Mouse (Mus musculus) midbrain, embryonic 11.5 days (tissue): ENCODE measurements around the gene Ubxn6. TPM values are rescaled to one million over a fixed set of nuclear protein-coding genes. Genes with fewer than 3 reads are reported as not detected.

Experiments
- ATAC-seq: fragments of 200-750 bp; cut with Nextera tagmentation; 2 replicates; pipeline ENCODE4 v1.8.0; 2017; ENCODE audit warnings: moderate TSS enrichment, moderate library complexity; ENCODE audit not compliant: low FRiP score
- DNase-seq: peaks from one replicate; pipeline ENCODE4 v3.0.0; 2015; ENCODE audit warnings: low spot score; ENCODE audit errors: missing footprints
- H3K27ac ChIP-seq: fragments of 300-500 bp; sonication (generic); 2 replicates; pipeline ENCODE4 v1.5.1; 2014; ENCODE audit warnings: low read depth, low read length
- H3K27me3 ChIP-seq: fragments of 300-500 bp; sonication (generic); 2 replicates; pipeline ENCODE4 v1.6.1; 2014; ENCODE audit warnings: mild to moderate bottlenecking, low read length, moderate library complexity, mixed read lengths; ENCODE audit not compliant: control insufficient read depth, insufficient read depth
- H3K36me3 ChIP-seq: fragments of 300-500 bp; sonication (generic); 2 replicates; pipeline ENCODE4 v1.6.1; 2014; ENCODE audit warnings: mild to moderate bottlenecking, low read length, moderate library complexity, mixed read lengths; ENCODE audit not compliant: control insufficient read depth, insufficient read depth
- H3K4me1 ChIP-seq: fragments of 300-500 bp; sonication (generic); 2 replicates; pipeline ENCODE4 v1.6.1; 2014; ENCODE audit warnings: low read length; ENCODE audit not compliant: control insufficient read depth, insufficient read depth
- H3K4me2 ChIP-seq: fragments of 300-500 bp; sonication (generic); 2 replicates; pipeline ENCODE4 v1.6.1; 2014; ENCODE audit warnings: mild to moderate bottlenecking, moderate library complexity
- H3K4me3 ChIP-seq: fragments of 300-500 bp; sonication (generic); 2 replicates; pipeline ENCODE4 v1.5.1; 2014; ENCODE audit warnings: low read depth, low read length
- H3K9ac ChIP-seq: fragments of 300-500 bp; sonication (generic); 2 replicates; pipeline ENCODE4 v1.6.1; 2014; ENCODE audit warnings: low read length
- H3K9me3 ChIP-seq: fragments of 300-500 bp; sonication (generic); 2 replicates; pipeline ENCODE4 v1.6.1; 2016; ENCODE audit warnings: low read length; ENCODE audit not compliant: control insufficient read depth
- WGBS: fragments of 180-500 bp; shearing (Covaris S2); extraction: QIAGEN DNeasy Blood & Tissue Kit; methylation state at CpG from one replicate; pipeline ENCODE4 v1.1.7; 2014; 5-methylcytosine and 5-hydroxymethylcytosine counted together
- polyA plus RNA-seq: library from polyadenylated mRNA; unstranded; fragments of >200 nt; fragmentation: Nextera tagmentation; extraction: Ambion mirVana; gene quantifications from 2 replicates; pipeline ENCODE4 v1.2.1, GENCODE M21; 2014

Ubxn6 gene
- 43.2 and 48.4 TPM in 2 replicates for polyA plus RNA-seq

DNA sequence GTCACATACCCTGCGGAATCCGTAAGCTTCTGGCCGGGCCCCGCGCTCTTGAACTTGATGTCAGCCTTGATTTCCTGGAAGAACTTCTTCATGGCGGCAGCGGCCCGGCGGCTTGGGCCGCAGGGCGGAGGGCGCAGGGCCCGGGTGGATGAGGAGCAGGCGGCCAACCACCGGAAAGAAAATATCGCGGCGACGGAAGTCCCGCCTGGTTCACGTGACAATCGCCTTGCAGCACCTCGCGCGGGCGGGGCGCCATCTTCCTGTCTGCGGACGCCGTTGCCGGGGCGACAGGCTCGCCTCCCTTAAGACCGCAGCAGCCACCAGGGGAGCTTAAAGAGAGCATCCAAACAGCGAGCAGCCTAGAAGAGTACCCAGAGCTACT lies at the start of gene Ubxn6:
TSS of gene Ubxn6 (minus strand) at position 202 of the 382 bp plus-strand sequence.
- Histone ChIP-seq H3K36me3 (peaks cover 9% of the 10 kb centered on the region), H3K9me3 (no peaks in the 10 kb centered on the region), H3K4me1 (peaks cover 12% of the 10 kb centered on the region), H3K4me2 (peak within 1 kb of the TSS; percentile 65), H3K27me3 (no peaks in the 10 kb centered on the region), H3K27ac (peak within 1 kb of the TSS; percentile 90), H3K9ac (peak within 1 kb of the TSS; percentile 79), H3K4me3 (peak within 1 kb of the TSS; percentile 75)
- DNase-seq: peak; percentile 99
- peak; percentile 65 for ATAC-seq
- under 1% methylated on average over 35 of the region's 35 CpGs for WGBS

DNA sequence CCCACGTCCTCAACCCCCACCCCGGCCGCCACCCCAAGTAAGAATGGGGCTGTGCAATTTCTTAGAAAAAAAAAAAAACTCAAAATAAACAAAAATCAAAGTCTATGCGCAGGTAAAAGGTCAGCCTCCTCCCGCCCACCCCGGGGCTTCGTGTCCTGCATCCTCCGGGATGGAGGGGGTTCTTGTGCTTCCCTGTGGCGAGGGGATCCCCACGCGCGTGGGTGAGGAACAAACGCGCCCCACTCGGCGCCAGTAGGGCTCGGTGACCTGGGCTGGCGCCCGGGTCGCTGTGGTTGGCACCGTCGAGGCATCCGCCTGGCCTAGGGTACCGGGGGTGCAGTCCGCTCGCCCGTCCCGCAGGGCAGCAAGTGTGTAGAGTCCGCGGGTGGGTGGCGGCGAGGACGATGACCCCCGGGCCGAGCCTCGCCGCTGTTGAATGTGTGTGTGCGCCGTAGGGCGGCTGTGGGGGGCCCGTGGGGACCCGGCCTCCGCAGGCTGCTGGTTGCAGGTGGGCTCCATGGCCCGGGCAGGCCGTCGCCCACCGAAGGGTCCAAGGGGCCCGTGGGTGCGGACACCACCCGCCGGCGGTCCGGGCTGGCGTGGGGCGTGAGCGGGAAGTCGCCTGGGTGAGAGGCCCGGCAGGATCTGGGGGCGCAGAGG lies 49.0 kb upstream of the Ubxn6 start:
- Histone ChIP-seq H3K9me3 (peaks cover 9% of the 10 kb centered on the region), H3K4me2 (peak overlapping the region; percentile 56), H3K9ac (peak overlapping the region; percentile 61; the same call in 1 of the 2 replicates), H3K4me1 (no peaks in the 10 kb centered on the region; the same call in 1 of the 2 replicates), H3K36me3 (no peaks in the 10 kb centered on the region), H3K27me3 (peaks cover 50% of the 10 kb centered on the region), H3K4me3 (peak overlapping the region; percentile 32), H3K27ac (no peak overlapping the region)
- DNase-seq (peak; percentile 80), ATAC-seq (no peak; the same call in 1 of the 2 replicates)
- 43% methylated on average over 59 of the region's 59 CpGs for WGBS

DNA sequence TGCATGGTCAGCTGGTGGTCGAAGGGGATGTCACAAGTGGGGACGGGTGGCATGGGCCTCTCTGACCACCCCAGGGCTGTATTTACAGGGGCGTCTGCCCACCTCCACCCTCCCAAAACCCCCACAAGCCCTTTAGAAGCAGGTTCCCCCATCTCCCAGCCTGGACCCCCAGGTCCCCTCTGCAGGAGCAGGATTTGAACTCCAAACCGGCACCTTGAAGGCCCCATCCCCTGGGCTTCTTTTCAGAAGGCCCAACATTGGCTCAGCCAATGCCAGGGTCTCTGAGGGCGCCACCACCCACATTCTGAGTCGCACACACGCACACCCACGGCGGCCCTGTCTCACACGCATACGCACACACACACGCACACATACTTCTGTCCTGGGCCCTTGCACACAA lies 48.3 kb upstream of the Ubxn6 start:
- H3K4me1 ChIP-seq: no peaks in the 10 kb centered on the region; the same call in 1 of the 2 replicates
- DNase-seq (peak; percentile 6), ATAC-seq (no peak)
- no peak overlapping the region for H3K27ac ChIP-seq
- no peak overlapping the region for H3K4me3 ChIP-seq
- H3K4me2 ChIP-seq: no peak overlapping the region
- peaks cover 52% of the 10 kb centered on the region for H3K27me3 ChIP-seq
- 82% methylated on average over 12 of the region's 12 CpGs for WGBS
- H3K9me3 ChIP-seq: peaks cover 9% of the 10 kb centered on the region
- H3K36me3 ChIP-seq: no peaks in the 10 kb centered on the region
- no peak overlapping the region for H3K9ac ChIP-seq

DNA sequence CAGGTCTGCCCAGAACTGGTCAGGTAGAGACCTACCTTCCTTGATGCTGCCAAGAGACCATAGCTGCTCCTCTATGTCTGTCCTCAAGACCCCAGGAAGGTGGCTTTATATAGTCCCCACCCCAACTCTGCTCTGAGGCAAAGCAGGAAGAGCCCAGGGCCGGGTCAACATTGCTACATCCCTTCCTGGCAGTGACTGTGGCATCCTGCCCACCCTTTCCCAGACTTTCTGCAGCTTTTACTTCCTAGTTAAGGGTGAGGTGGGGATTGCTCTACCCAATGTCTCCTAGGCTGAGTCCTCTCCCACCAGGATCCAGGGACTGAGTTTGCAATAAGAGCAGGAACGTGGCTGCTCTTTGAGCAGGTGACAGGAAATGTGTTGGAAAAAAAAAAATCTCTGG lies 47.0 kb upstream of the Ubxn6 start, which contains the start of gene Lrg1:
TSS of gene Lrg1 (minus strand) at position 176 of the 400 bp plus-strand sequence.
- Histone ChIP-seq H3K4me2 (no peak within 1 kb of the TSS), H3K27ac (no peak within 1 kb of the TSS), H3K4me3 (no peak within 1 kb of the TSS), H3K36me3 (no peaks in the 10 kb centered on the region), H3K4me1 (peaks cover 3% of the 10 kb centered on the region; the same call in 1 of the 2 replicates), H3K27me3 (peaks cover 56% of the 10 kb centered on the region), H3K9me3 (peaks cover 9% of the 10 kb centered on the region), H3K9ac (no peak within 1 kb of the TSS)
- DNase-seq (peak; percentile 64), ATAC-seq (no peak)
- WGBS: 56% methylated on average over 2 of the region's 2 CpGs

DNA sequence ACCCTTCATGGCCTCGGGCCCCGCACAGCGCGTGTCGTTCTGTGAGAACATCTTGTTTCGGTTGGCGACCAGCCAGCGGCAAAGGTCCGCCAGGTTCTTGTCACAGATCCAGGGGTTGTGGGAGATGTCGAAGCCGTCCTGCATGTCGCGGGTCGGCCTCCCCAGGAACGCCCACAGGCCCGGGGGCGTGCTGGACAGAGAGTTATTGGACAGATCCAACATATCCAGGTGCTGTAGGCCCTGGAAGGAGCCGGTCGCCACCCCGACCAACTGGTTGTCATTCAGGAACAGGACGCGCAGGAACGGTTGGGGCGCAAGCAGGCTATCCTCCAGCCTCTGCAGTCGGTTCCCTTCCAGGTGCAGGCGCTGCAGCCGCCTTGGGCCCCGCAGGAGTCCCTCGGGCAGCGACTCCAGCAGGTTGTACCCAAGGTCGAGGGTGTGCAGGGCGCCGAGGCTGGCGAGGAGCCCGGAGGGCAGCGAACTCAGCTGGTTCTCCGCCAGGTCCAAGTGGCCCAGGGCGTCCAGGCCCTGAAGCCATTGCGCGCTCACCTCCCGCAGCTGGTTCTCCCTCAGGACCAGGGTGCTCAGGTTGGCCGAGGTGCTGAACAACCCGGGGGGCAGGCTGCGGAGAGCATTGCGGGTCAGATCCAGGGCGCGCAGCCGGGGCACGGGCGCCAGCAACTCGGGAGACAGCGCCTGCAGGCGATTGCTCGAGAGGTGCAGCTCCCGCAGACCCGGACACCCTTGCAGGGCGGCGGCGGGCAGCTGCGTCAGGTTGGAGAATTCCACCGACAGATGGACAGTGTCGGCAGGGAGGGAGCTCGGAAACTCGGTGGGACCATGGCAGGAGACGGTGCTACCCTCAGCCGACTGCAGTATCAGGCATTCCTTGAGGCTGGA lies 45.4 kb upstream of the Ubxn6 start:
- Histone ChIP-seq H3K27ac (no peak overlapping the region), H3K9me3 (peaks cover 9% of the 10 kb centered on the region), H3K27me3 (peaks cover 56% of the 10 kb centered on the region), H3K9ac (no peak overlapping the region), H3K36me3 (no peaks in the 10 kb centered on the region), H3K4me3 (no peak overlapping the region), H3K4me2 (no peak overlapping the region), H3K4me1 (peaks cover 3% of the 10 kb centered on the region; the same call in 1 of the 2 replicates)
- DNase-seq (no peak), ATAC-seq (no peak)
- WGBS: 10% methylated on average over 66 of the region's 66 CpGs

DNA sequence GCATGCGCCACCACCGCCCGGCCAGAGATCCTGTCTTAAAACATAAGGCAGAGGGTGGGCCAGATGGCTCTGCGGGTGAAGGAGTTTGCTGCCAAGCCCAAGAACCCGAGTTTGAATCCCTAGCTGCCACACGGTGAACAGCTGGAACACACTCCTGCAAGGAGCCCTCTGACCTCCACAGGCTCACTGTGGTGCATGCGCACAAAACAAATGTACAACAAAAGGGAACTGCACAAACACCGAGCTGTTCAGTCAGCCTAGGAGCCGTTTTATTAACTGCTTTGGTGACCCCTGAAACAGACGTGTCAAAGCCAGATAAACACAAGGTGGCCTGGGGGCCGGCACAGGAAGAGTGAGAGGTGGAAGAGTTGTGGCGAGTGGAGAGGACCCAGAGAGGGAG lies 44.6 kb upstream of the Ubxn6 start:
- H3K4me3 ChIP-seq: no peak overlapping the region
- no peaks in the 10 kb centered on the region for H3K36me3 ChIP-seq
- no peak overlapping the region for H3K27ac ChIP-seq
- ATAC-seq (no peak), DNase-seq (no peak)
- peaks cover 51% of the 10 kb centered on the region for H3K27me3 ChIP-seq
- peaks cover 9% of the 10 kb centered on the region for H3K9me3 ChIP-seq
- no peak overlapping the region for H3K9ac ChIP-seq
- H3K4me1 ChIP-seq: peaks cover 3% of the 10 kb centered on the region; the same call in 1 of the 2 replicates
- no peak overlapping the region for H3K4me2 ChIP-seq
- WGBS: 50% methylated on average over 12 of the region's 12 CpGs

DNA sequence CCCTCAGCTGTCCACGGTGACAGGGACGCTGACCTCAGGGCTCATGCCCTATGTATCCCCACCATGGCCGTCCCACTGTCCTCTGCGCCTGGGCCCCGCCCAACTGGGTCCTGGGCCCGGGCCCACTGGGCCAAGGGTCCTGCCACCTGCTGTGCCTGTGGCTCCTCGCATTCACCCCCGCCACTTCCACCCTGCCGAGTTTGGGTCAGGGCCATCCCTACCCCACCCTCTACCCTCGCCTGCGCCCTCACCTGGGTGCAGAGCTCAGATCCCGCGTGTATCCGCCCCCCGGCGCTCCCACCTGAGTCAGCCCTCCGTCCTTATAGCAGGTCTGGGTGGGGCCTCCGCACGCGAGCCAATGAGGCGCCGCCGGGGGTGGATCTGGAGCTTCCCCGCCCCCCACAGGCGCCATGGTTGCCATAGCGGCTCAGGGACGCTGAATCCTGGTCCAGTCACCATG lies 42.5 kb upstream of the Ubxn6 start, which contains the start of gene Plin5:
TSS of gene Plin5 (minus strand) at position 346 of the 460 bp plus-strand sequence.
- no peak within 1 kb of the TSS for H3K27ac ChIP-seq
- WGBS: under 1% methylated on average over 27 of the region's 27 CpGs

DNA sequence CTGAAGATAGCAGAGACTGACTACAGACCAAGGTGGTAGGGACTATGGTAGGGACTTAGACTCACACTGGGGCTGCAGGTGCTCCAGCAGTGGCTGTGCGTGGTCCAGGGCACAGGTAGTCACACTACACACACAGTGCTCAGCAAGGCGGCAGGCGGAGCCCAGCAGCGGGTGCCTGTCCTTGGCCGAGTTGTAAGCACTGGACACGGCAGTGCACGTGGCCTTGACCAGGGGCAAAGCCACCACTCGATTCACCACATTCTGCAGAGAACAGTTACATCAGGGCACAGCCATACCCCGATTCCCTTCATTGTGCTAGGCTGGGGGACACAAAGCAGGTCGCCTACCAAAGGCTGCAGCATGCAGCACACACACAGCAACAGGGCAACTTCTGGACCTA lies 41.4 kb upstream of the Ubxn6 start:
- Histone ChIP-seq H3K9ac (no peak overlapping the region), H3K27me3 (peaks cover 28% of the 10 kb centered on the region), H3K36me3 (no peaks in the 10 kb centered on the region), H3K4me1 (0 out of 2 replicates have a peak, but pooled peaks cover 3% of the 10 kb centered on the region), H3K4me2 (no peak overlapping the region), H3K27ac (no peak overlapping the region), H3K4me3 (no peak overlapping the region), H3K9me3 (no peaks in the 10 kb centered on the region)
- DNase-seq (no peak), ATAC-seq (no peak)
- 81% methylated on average over 10 of the region's 10 CpGs for WGBS

More for the DNA sequence above, 42.5 kb upstream of the Ubxn6 start, which contains the start of gene Plin5:
- H3K4me1 ChIP-seq: 0 out of 2 replicates have a peak, but pooled peaks cover 3% of the 10 kb centered on the region
- peak; percentile 86 for DNase-seq
- H3K9me3 ChIP-seq: peaks cover 2% of the 10 kb centered on the region; the same call in 1 of the 2 replicates
- H3K27me3 ChIP-seq: peaks cover 34% of the 10 kb centered on the region
- no peaks in the 10 kb centered on the region for H3K36me3 ChIP-seq
- peak within 1 kb of the TSS; percentile 17; the same call in 1 of the 2 replicates for H3K4me3 ChIP-seq
- 0 out of 2 replicates have a peak within 1 kb of the TSS, but pooled peaks have one; percentile 20 for H3K9ac ChIP-seq
- peak; percentile 48; the same call in 1 of the 2 replicates for ATAC-seq
- peak within 1 kb of the TSS; percentile 42 for H3K4me2 ChIP-seq
